Mouse (Mus musculus): ENCODE measurements at regions not wholly inside any gene's neighbourhood (a gene's known extent, or its start where the extent isn't known, plus 50 kb on each side); places are given as distances from the start of the nearest gene placed in this dataset.
A peak's percentile ranks its signal among the peaks of the same experiment; 100 is the strongest.

- no peak for DNase-seq (ENCODE audit: low spot score in 2 of 2)
Observed at GRCm38 (mm10) chr15:11774717-11775116, 132.4 kb downstream of the Npr3 start.

- DNase-seq (ENCODE audit: low spot score in 2 of 2), result no peak
Observed at GRCm38 (mm10) chr15:11770596-11770995, 136.5 kb downstream of the Npr3 start.

GRCm38 (mm10) chr15:11757963-11758362 is 149.1 kb downstream of the Npr3 start:
- DNase-seq (ENCODE audit: low spot score in 2 of 2), result no peak

- no peak for DNase-seq (ENCODE audit: low spot score in 2 of 2)
Observed at GRCm38 (mm10) chr15:11756786-11757185, 150.3 kb downstream of the Npr3 start.

- DNase-seq (ENCODE audit: low spot score in 2 of 2), result peak; percentile 32 to 36
Observed at GRCm38 (mm10) chr15:11753216-11753615, 153.9 kb downstream of the Npr3 start.

- DNase-seq (ENCODE audit: low spot score in 2 of 2), result no peak
Observed at GRCm38 (mm10) chr15:11750893-11751292, 156.2 kb downstream of the Npr3 start.

- no peak for DNase-seq (ENCODE audit: low spot score in 2 of 2)
Observed at GRCm38 (mm10) chr15:11749509-11749908, 157.6 kb downstream of the Npr3 start.

GRCm38 (mm10) chr15:11748306-11748705 is 158.8 kb downstream of the Npr3 start:
- DNase-seq (ENCODE audit: low spot score in 2 of 2), result no peak

GRCm38 (mm10) chr15:11746754-11747153 is 160.3 kb downstream of the Npr3 start:
- DNase-seq (ENCODE audit: low spot score in 2 of 2), result no peak

GRCm38 (mm10) chr15:11745629-11746372 is 161.3 kb downstream of the Npr3 start:
- no peak for DNase-seq (ENCODE audit: low spot score in 2 of 2)

GRCm38 (mm10) chr15:11744903-11745302 is 162.2 kb downstream of the Npr3 start:
- DNase-seq (ENCODE audit: low spot score in 2 of 2), result no peak

GRCm38 (mm10) chr15:11744296-11744695 is 162.8 kb downstream of the Npr3 start:
- no peak for DNase-seq (ENCODE audit: low spot score in 2 of 2)

GRCm38 (mm10) chr15:11742820-11743219 is 164.3 kb downstream of the Npr3 start:
- DNase-seq (ENCODE audit: low spot score in 2 of 2), result no peak

GRCm38 (mm10) chr15:11742346-11742729 is 164.7 kb downstream of the Npr3 start:
- no peak for DNase-seq (ENCODE audit: low spot score in 2 of 2)

GRCm38 (mm10) chr15:11741598-11742345 is 165.3 kb downstream of the Npr3 start:
- DNase-seq (ENCODE audit: low spot score in 2 of 2), result no peak

- no peak for DNase-seq (ENCODE audit: low spot score in 2 of 2)
Observed at GRCm38 (mm10) chr15:11737436-11738000, 169.6 kb downstream of the Npr3 start.

- DNase-seq (ENCODE audit: low spot score in 2 of 2), result no peak
Observed at GRCm38 (mm10) chr15:11734639-11735265, 172.3 kb downstream of the Npr3 start.

- no peak for DNase-seq (ENCODE audit: low spot score in 2 of 2)
Observed at GRCm38 (mm10) chr15:11729381-11729780, 177.7 kb downstream of the Npr3 start.

- DNase-seq (ENCODE audit: low spot score in 2 of 2), result no peak
Observed at GRCm38 (mm10) chr15:11725620-11726530, 181.2 kb downstream of the Npr3 start.

- DNase-seq (ENCODE audit: low spot score in 2 of 2), result no peak
Observed at GRCm38 (mm10) chr15:11720645-11721044, 186.4 kb downstream of the Npr3 start.

Data from adrenal gland, adult 18-20 months (tissue).